Mouse (Mus musculus) limb, embryonic 14.5 days (tissue): ENCODE results near the gene Dctn5. TPM values are rescaled to one million over a fixed set of nuclear protein-coding genes. Genes with fewer than 3 reads are reported as not detected.
A peak's percentile ranks its signal among the peaks of the same experiment; 100 is the strongest.

ENCODE experiments used
- ATAC-seq: fragments of 200-750 bp; cut with Nextera tagmentation; 2 replicates; pipeline ENCODE4 v1.8.0; 2017; ENCODE audit warnings: low read depth, moderate number of reproducible peaks, moderate TSS enrichment; ENCODE audit not compliant: low FRiP score
- DNase-seq: peaks from one replicate; pipeline ENCODE4 v3.0.0-alpha.2; 2015; ENCODE audit warnings: low spot score
- H3K27ac ChIP-seq: fragments of 300-500 bp; sonication (generic); replicated peaks from 2 replicates; pipeline ENCODE4 v1.5.1; 2014; ENCODE audit warnings: low read depth, mild to moderate bottlenecking, low read length, moderate library complexity, mixed read lengths
- H3K27me3 ChIP-seq: fragments of 300-500 bp; sonication (generic); 2 replicates; pipeline ENCODE4 v1.6.1; 2014; ENCODE audit warnings: low read length, mixed read lengths; ENCODE audit not compliant: control insufficient read depth, insufficient read depth
- H3K36me3 ChIP-seq: fragments of 300-500 bp; sonication (generic); 2 replicates; pipeline ENCODE4 v1.6.1; 2014; ENCODE audit warnings: mild to moderate bottlenecking, low read length, moderate library complexity, mixed read lengths; ENCODE audit not compliant: control insufficient read depth, insufficient read depth
- H3K4me1 ChIP-seq: fragments of 300-500 bp; sonication (generic); 2 replicates; pipeline ENCODE4 v1.6.1; 2014; ENCODE audit warnings: antibody characterized with exemption, low read length, mixed read lengths; ENCODE audit not compliant: control insufficient read depth, insufficient read depth
- H3K4me2 ChIP-seq: fragments of 300-500 bp; sonication (generic); replicated peaks from 2 replicates; pipeline ENCODE4 v1.6.1; 2014; ENCODE audit warnings: low read depth, mild to moderate bottlenecking, low read length, moderate library complexity; ENCODE audit not compliant: severe bottlenecking
- H3K4me3 ChIP-seq: fragments of 300-500 bp; sonication (generic); replicated peaks from 2 replicates; pipeline ENCODE4 v1.5.1; 2014; ENCODE audit warnings: low read length
- H3K9ac ChIP-seq: fragments of 300-500 bp; sonication (generic); 2 replicates; pipeline ENCODE4 v1.6.1; 2014; ENCODE audit warnings: mild to moderate bottlenecking, low read depth, low read length, moderate library complexity; ENCODE audit not compliant: severe bottlenecking
- H3K9me3 ChIP-seq: fragments of 300-500 bp; sonication (generic); 2 replicates; pipeline ENCODE4 v1.6.1; 2016; ENCODE audit warnings: low read length; ENCODE audit not compliant: control insufficient read depth
- POLR2A ChIP-seq: fragments of 200-500 bp; IDR thresholded peaks from 2 replicates; pipeline ENCODE4 v1.8.0; 2012; ENCODE audit warnings: inconsistent platforms, mild to moderate bottlenecking, moderate library complexity, borderline replicate concordance; ENCODE audit not compliant: insufficient read depth, insufficient read length; ENCODE audit errors: extremely low read depth
- WGBS: fragments of 180-500 bp; shearing (Covaris S2); extraction: QIAGEN DNeasy Blood & Tissue Kit; methylation state at CpG from one replicate; pipeline ENCODE4 v1.1.7; 2014; 5-methylcytosine and 5-hydroxymethylcytosine counted together
- polyA plus RNA-seq, 2 experiments: library from polyadenylated mRNA; depleted of rRNA in 1 of 2; stranded (reverse) in 1 of 2; unstranded in 1 of 2; fragments of >200 nt; fragmentation: Nextera tagmentation in 1 of 2; extraction: Ambion mirVana in 1 of 2; gene quantifications; 2 replicates each; pipeline versions ENCODE4 v1.2.1 to v1.2.3; 2012 to 2014

Dctn5 gene
- polyA plus RNA-seq, 2 experiments = 109 to 120 TPM

DNA sequence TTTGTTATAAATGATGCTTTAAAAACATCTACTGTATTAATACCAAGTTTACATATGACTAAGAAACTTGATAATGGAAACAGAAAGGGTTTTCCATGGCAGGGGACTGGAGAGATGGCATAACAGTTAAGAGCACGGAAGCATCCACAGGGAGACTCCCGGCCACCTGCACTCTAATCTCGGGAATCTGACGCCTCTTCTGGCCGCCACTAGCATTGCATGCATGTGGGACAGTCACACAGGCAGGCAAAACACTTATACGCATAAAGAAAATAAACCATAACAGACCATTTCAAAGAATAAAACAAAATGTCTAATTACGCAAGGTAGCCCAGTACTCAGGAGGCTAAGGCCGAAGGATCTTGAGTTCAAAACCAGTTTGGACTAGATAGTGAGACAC lies 7.2 kb upstream of the Dctn5 start:
- TF ChIP-seq POLR2A = no peak
- no peak overlapping the region for H3K9ac ChIP-seq
- H3K4me1 ChIP-seq = no peaks in the 10 kb centered on the region
- H3K27me3 ChIP-seq = no peaks in the 10 kb centered on the region
- WGBS = 78% methylated on average over 8 of the region's 8 CpGs
- no peak overlapping the region for H3K4me3 ChIP-seq
- no peaks in the 10 kb centered on the region for H3K9me3 ChIP-seq
- no peak overlapping the region for H3K27ac ChIP-seq
- H3K4me2 ChIP-seq = no peak overlapping the region
- H3K36me3 ChIP-seq = peaks cover 35% of the 10 kb centered on the region
- DNase-seq (no peak), ATAC-seq (no peak)

GRCm38 (mm10) chr7:122126946-122127345 lies 5.9 kb upstream of the Dctn5 start:
- no peaks in the 10 kb centered on the region for H3K9me3 ChIP-seq
- H3K9ac ChIP-seq = no peak overlapping the region
- no peak for ATAC-seq
- WGBS = 94% methylated on average over 11 of the region's 11 CpGs
- H3K27me3 ChIP-seq = no peaks in the 10 kb centered on the region
- H3K4me1 ChIP-seq = no peaks in the 10 kb centered on the region
- no peak overlapping the region for H3K4me3 ChIP-seq
- no peak overlapping the region for H3K27ac ChIP-seq
- H3K4me2 ChIP-seq = no peak overlapping the region
- TF ChIP-seq POLR2A = no peak
- DNase-seq = no peak
- H3K36me3 ChIP-seq = peaks cover 30% of the 10 kb centered on the region

DNA sequence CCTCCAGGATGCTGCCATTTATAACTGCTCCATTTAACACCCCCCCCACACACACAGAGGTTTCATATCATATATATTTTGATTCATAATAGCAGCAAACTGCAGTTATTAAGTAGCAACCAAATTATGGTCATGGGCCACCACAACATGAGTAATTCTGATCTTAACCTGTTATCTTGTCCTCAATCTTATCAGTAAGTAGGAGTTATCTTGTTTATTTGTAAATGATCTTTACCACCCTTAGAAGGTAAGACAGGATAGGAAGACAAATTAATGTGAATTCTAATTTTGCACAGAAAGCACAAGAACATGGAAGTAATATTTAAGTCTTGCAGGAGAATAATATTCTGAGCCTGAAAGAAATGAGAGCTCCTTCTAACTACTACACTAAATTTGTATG lies 1.0 kb upstream of the Dctn5 start:
- no peak overlapping the region for H3K9ac ChIP-seq
- DNase-seq (no peak), ATAC-seq (no peak)
- H3K27ac ChIP-seq = no peak overlapping the region
- no peak for TF ChIP-seq POLR2A
- peak overlapping the region; percentile 92 for H3K4me3 ChIP-seq
- peaks cover 34% of the 10 kb centered on the region for H3K36me3 ChIP-seq
- H3K9me3 ChIP-seq = no peaks in the 10 kb centered on the region
- peaks cover 6% of the 10 kb centered on the region; the same call in 1 of the 2 replicates for H3K4me1 ChIP-seq
- peak overlapping the region; percentile 56 for H3K4me2 ChIP-seq
- no peaks in the 10 kb centered on the region for H3K27me3 ChIP-seq

DNA sequence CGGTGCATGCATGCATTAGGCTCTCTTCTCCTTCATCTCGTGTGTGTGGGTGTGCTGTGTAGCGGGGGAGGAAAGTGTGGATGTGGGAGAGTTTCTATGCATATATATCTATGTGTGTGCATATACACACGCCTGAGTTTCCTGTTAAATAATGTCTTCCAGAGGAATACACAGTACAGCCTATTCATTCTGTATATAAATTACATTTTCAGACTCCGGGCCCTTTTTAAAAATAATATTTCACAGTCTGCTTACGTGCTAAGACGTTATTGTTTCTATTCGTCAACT lies 441 bp downstream of the Dctn5 start:
- TF ChIP-seq POLR2A = no peak
- ATAC-seq = peak; percentile 21; the same call in 1 of the 2 replicates
- no peak overlapping the region for H3K27ac ChIP-seq

DNA sequence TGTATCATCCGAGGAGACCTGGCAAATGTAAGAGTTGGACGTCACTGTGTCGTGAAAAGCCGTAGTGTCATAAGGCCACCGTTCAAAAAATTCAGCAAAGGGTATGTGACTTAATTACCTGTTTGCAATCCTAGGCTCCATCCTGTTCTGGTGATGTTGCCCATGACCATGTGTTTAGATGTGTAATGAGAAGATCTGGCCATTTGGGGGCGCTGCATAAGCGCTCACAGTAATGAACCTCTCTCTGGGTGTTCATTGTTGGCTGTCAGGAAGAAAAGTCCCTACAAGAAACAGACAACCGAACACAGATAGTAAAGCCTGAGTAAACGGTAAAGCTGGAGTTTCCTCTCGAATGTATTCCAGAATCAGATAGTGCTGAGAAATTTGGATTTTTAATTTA lies 2.2 kb downstream of the Dctn5 start:
- Histone ChIP-seq H3K27ac (no peak overlapping the region), H3K9ac (no peak overlapping the region), H3K4me3 (no peak overlapping the region), H3K4me2 (no peak overlapping the region), H3K27me3 (no peaks in the 10 kb centered on the region), H3K9me3 (no peaks in the 10 kb centered on the region), H3K36me3 (peaks cover 55% of the 10 kb centered on the region), H3K4me1 (peaks cover 6% of the 10 kb centered on the region; the same call in 1 of the 2 replicates)
- WGBS = 72% methylated on average over 10 of the region's 10 CpGs
- DNase-seq = no peak
- no peak for ATAC-seq
- no peak for TF ChIP-seq POLR2A

More for the DNA sequence above, 441 bp downstream of the Dctn5 start:
- no peak for DNase-seq
- H3K9ac ChIP-seq = peak overlapping the region; percentile 78
- H3K4me1 ChIP-seq = peaks cover 6% of the 10 kb centered on the region; the same call in 1 of the 2 replicates
- no peaks in the 10 kb centered on the region for H3K9me3 ChIP-seq
- peaks cover 38% of the 10 kb centered on the region for H3K36me3 ChIP-seq
- 19% methylated on average over 8 of the region's 8 CpGs for WGBS
- no peaks in the 10 kb centered on the region for H3K27me3 ChIP-seq
- H3K4me2 ChIP-seq = peak overlapping the region; percentile 61
- H3K4me3 ChIP-seq = peak overlapping the region; percentile 92

DNA sequence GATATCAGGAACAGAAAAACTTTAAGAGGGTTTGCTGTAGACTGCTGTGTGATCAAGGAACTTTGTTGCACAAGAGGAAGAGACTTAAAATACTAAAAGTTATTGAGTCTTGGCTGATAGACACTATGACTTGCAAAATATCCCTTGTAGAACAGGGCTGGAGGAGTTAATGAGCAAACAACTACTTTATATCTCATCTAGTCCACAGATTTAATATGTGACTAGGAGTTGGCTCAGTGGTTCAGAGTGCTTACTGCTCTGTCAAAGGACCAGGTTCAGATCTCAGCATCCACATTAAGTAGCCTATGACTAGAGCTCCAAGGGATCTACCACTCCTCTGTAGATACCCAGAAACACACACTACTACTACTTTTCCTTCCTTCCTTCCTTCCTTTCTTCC lies 4.2 kb downstream of the Dctn5 start:
- Histone ChIP-seq H3K36me3 (peaks cover 74% of the 10 kb centered on the region), H3K27me3 (no peaks in the 10 kb centered on the region), H3K9ac (no peak overlapping the region), H3K9me3 (no peaks in the 10 kb centered on the region), H3K4me3 (no peak overlapping the region), H3K4me1 (peaks cover 6% of the 10 kb centered on the region; the same call in 1 of the 2 replicates), H3K4me2 (no peak overlapping the region), H3K27ac (no peak overlapping the region)
- no peak for ATAC-seq
- DNase-seq = no peak
- no peak for TF ChIP-seq POLR2A
